Mouse (Mus musculus): ENCODE data around the gene Cables2.

DNA sequence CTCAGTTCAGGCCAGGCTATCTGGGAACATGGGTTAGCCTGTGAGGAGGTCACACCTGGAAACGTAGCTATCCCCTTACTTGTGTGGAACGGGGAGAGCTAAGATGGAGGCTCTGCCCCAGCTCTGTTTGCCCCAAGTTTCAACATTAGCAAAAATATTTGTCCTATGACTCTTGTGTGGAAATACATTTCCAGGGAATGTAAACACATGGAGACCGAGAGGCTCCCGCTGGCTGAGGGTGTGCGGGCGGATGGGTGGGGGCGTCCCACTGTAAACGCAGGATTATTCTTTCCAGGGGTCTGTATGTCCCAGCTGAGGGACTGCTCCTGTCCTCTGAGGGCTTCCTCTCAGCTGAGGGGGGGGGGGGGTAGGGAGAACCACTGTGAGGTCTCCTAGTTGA lies 38.9 kb downstream of the Cables2 start:
- TF ChIP-seq CTCF (IDR thresholded peaks at IDR 0.05; ENCODE audit: low read depth, low read length) (no peak), POLR2A (IDR thresholded peaks at IDR 0.05; ENCODE audit: insufficient read depth, low read length) (no peak)
